Mouse (Mus musculus): ENCODE measurements around the gene Bms1.

The Bms1 gene

GRCm38 (mm10) chr6:118366196-118366595, 53.1 kb downstream of the Bms1 start:
- no peak for DNase-seq (ENCODE audit: low spot score)

GRCm38 (mm10) chr6:118365781-118366180, 53.5 kb downstream of the Bms1 start:
- no peak for DNase-seq (ENCODE audit: low spot score)

- DNase-seq (ENCODE audit: low spot score): no peak
Measured at GRCm38 (mm10) chr6:118350342-118350741, 68.9 kb downstream of the Bms1 start.

GRCm38 (mm10) chr6:118348186-118348585, 71.1 kb downstream of the Bms1 start:
- no peak for DNase-seq (ENCODE audit: low spot score)

- DNase-seq (ENCODE audit: low spot score): no peak
Measured at GRCm38 (mm10) chr6:118347291-118347690, 72.0 kb downstream of the Bms1 start.

GRCm38 (mm10) chr6:118341861-118342485, 77.3 kb downstream of the Bms1 start:
- no peak for DNase-seq (ENCODE audit: low spot score)

GRCm38 (mm10) chr6:118337660-118338059, 81.6 kb downstream of the Bms1 start:
- DNase-seq (ENCODE audit: low spot score): no peak

GRCm38 (mm10) chr6:118336541-118337480, 82.5 kb downstream of the Bms1 start:
- no peak for DNase-seq (ENCODE audit: low spot score)

- DNase-seq (ENCODE audit: low spot score): no peak
Measured at GRCm38 (mm10) chr6:118335934-118336450, 83.3 kb downstream of the Bms1 start.

GRCm38 (mm10) chr6:118333861-118334260, 85.4 kb downstream of the Bms1 start:
- no peak for DNase-seq (ENCODE audit: low spot score)
